In genomic region chr15:78588049-78588448, GRCm38 (mm10) we compare ENCODE assay signal across 17 mouse cellular contexts. TPM values are rescaled to one million over a fixed set of nuclear protein-coding genes. Genes with fewer than 3 reads are reported as not detected.
A peak's percentile ranks its signal among the peaks of the same experiment; 100 is the strongest.
DNase-seq lines count a peak whose midpoint lies in the region; ATAC-seq and TF ChIP-seq lines count a peak whose summit lies in the region.
"Had no signal": no experiment of that assay in that cellular context is flagged by ENCODE, and none has a peak within 500 bp of the region (broad histone marks: within the 10 kb centered on the region; RNA-seq: fewer than 3 reads in every experiment).

No protein-coding gene starts in this region.

- no peak for DNase-seq in hindbrain, embryonic 10.5 days (ENCODE audit: low spot score)
- no peak for DNase-seq in spleen, adult 2 months (ENCODE audit: low read depth in 1 of 2, low spot score in 2 of 2)
- DNase-seq in spleen, postnatal 14 days (ENCODE audit: low spot score in 2 of 2): no peak
- no peak for DNase-seq in cerebellum, adult 9-11 months

- H3K27me3 ChIP-seq in hindbrain, embryonic 15.5 days: no peaks in the 10 kb centered on the region
- H3K27me3 ChIP-seq in hindbrain, embryonic 10.5 days (ENCODE audit: insufficient read depth, poor library complexity, severe bottlenecking): peaks cover 4% of the 10 kb centered on the region; the same call in 1 of the 2 replicates
- no peaks in the 10 kb centered on the region for H3K27me3 ChIP-seq in spleen, adult 2 months (ENCODE audit: control insufficient read depth, insufficient read depth, low read length)

- peaks cover 4% of the 10 kb centered on the region for H3K4me1 ChIP-seq in hindbrain, embryonic 15.5 days (replicated peaks)
- peaks cover 22% of the 10 kb centered on the region for H3K4me1 ChIP-seq in hindbrain, embryonic 10.5 days (replicated peaks)
- H3K4me1 ChIP-seq in spleen, adult 2 months (ENCODE audit: control insufficient read depth, insufficient read depth, insufficient read length): peaks cover 35% of the 10 kb centered on the region; the same call in 1 of the 2 replicates
- H3K4me1 ChIP-seq: heart, embryonic 12.5 days had no signal

- ATAC-seq in hindbrain, embryonic 15.5 days (ENCODE audit: low FRiP score, low read depth): no peak
- ATAC-seq in CD4-positive, CD25-positive, alpha-beta regulatory T cell, adult 4 months: no peak

- no peak overlapping the region for H3K4me2 ChIP-seq in hindbrain, embryonic 15.5 days
- H3K4me2 ChIP-seq: embryonic facial prominence, embryonic 12.5 days; heart, embryonic 12.5 days had no signal

- H3K4me3 ChIP-seq in hindbrain, embryonic 15.5 days: no peak overlapping the region
- no peak overlapping the region for H3K4me3 ChIP-seq in hindbrain, embryonic 10.5 days
- H3K4me3 ChIP-seq in spleen, adult 2 months (ENCODE audit: extremely low read depth, insufficient read depth, insufficient read length): no peak overlapping the region
- no peak overlapping the region for H3K4me3 ChIP-seq in macrophage (ENCODE audit: inconsistent target)
- H3K4me3 ChIP-seq: embryonic facial prominence, embryonic 12.5 days; heart, embryonic 12.5 days had no signal

- no peak overlapping the region for H3K9ac ChIP-seq in hindbrain, embryonic 15.5 days
- H3K9ac ChIP-seq: embryonic facial prominence, embryonic 12.5 days; forebrain, postnatal 0 days; heart, embryonic 12.5 days had no signal

- H3K36me3 ChIP-seq in hindbrain, embryonic 15.5 days: no peaks in the 10 kb centered on the region
- no peaks in the 10 kb centered on the region for H3K36me3 ChIP-seq in hindbrain, embryonic 10.5 days
- no peaks in the 10 kb centered on the region for H3K36me3 ChIP-seq in spleen, adult 2 months (ENCODE audit: control insufficient read depth, insufficient read depth, low read length)
- H3K36me3 ChIP-seq in macrophage (ENCODE audit: inconsistent target): no peaks in the 10 kb centered on the region
- H3K36me3 ChIP-seq: embryonic facial prominence, embryonic 12.5 days; heart, embryonic 12.5 days had no signal

- H3K79me2 ChIP-seq in macrophage (ENCODE audit: inconsistent target): no peaks in the 10 kb centered on the region

- 92% methylated on average over 4 of the region's 4 CpGs for WGBS in hindbrain, embryonic 15.5 days
- WGBS in hindbrain, embryonic 10.5 days: 87% methylated on average over 4 of the region's 4 CpGs
- WGBS in spleen, adult 2 months: 85% methylated on average over 4 of the region's 4 CpGs
- 93% methylated on average over 4 of the region's 4 CpGs for WGBS in macrophage (ENCODE audit: missing documents)

- TF ChIP-seq POLR2A in spleen, adult 2 months (IDR thresholded peaks at IDR 0.05; ENCODE audit: low read depth, low read length): no peak

- no peak for TF ChIP-seq CTCF in spleen, adult 2 months (IDR thresholded peaks at IDR 0.05; ENCODE audit: extremely low read depth, insufficient read depth, insufficient read length, insufficient replicate concordance)

- H3K9me3 ChIP-seq in hindbrain, embryonic 15.5 days: no peaks in the 10 kb centered on the region
- H3K9me3 ChIP-seq in hindbrain, embryonic 10.5 days: peaks cover 7% of the 10 kb centered on the region

- 0 out of 2 replicates have a peak overlapping the region, but pooled peaks have one; percentile 40 for H3K27ac ChIP-seq in hindbrain, embryonic 15.5 days (replicated peaks)
- no peak overlapping the region for H3K27ac ChIP-seq in hindbrain, embryonic 10.5 days
- peak overlapping the region; percentile 59 for H3K27ac ChIP-seq in spleen, adult 2 months (ENCODE audit: insufficient read depth, low read length)
- H3K27ac ChIP-seq in macrophage: peak overlapping the region; percentile 96
- H3K27ac ChIP-seq: embryonic facial prominence, embryonic 12.5 days had no signal

RNA-seq across cellular contexts. Expression of gene Cyth4, which starts 8.8 kb away (rescaled TPM):
- 6.7 and 7.0 TPM in 2 replicates for polyA plus RNA-seq in hindbrain, embryonic 15.5 days (2015; fragmentation: Nextera tagmentation; extraction: Ambion mirVana)
- 4.9 and 8.1 TPM in 2 replicates for polyA plus RNA-seq in hindbrain, embryonic 10.5 days (2016; fragmentation: Nextera tagmentation; extraction: Ambion mirVana)
- 136 and 148 TPM in 2 replicates for polyA plus RNA-seq in spleen, adult 2 months (2012; rRNA removed)
- 1,000 to 10,000 TPM in 7 of 26 experiments, 100 to 1,000 TPM in 19; 198 to 1,124 (median 784) TPM for total RNA-seq in macrophage (2018; cell fraction: chromatin; rRNA removed)
- 100 to 1,000 TPM; 130 to 274 (median 205) TPM for total RNA-seq in macrophage (2018; cell fraction: cytosol; rRNA removed)
- 100 to 1,000 TPM; 127 to 775 (median 373) TPM for total RNA-seq in macrophage (2018; cell fraction: nucleus; rRNA removed)
- polyA plus RNA-seq in macrophage (2018): 240 to 319 TPM (median 275 TPM) in 3 replicates
- 100 to 1,000 TPM; 299 to 603 TPM for polyA plus RNA-seq in CD4-positive, CD25-positive, alpha-beta regulatory T cell, adult 4 months (2017; shearing (Covaris generic))

RNA-seq across cellular contexts. Expression of gene Rac2, which starts 15.5 kb away (rescaled TPM):
- polyA plus RNA-seq in hindbrain, embryonic 15.5 days (2015; fragmentation: Nextera tagmentation; extraction: Ambion mirVana): 5.4 and 5.6 TPM in 2 replicates
- 7.8 and 8.1 TPM in 2 replicates for polyA plus RNA-seq in hindbrain, embryonic 10.5 days (2016; fragmentation: Nextera tagmentation; extraction: Ambion mirVana)
- polyA plus RNA-seq in spleen, adult 2 months (2012; rRNA removed): 1,941 and 2,027 TPM in 2 replicates
- 100 to 1,000 TPM in 15 of 26 experiments, 10 to 100 TPM in 11; 32.8 to 268 (median 126) TPM for total RNA-seq in macrophage (2018; cell fraction: chromatin; rRNA removed)
- 100 to 1,000 TPM; 202 to 920 (median 428) TPM for total RNA-seq in macrophage (2018; cell fraction: cytosol; rRNA removed)
- total RNA-seq in macrophage (2018; cell fraction: nucleus; rRNA removed): 100 to 1,000 TPM in 18 of 26 experiments, 10 to 100 TPM in 8; 52.1 to 327 (median 189) TPM
- 169 to 717 TPM (median 258 TPM) in 3 replicates for polyA plus RNA-seq in macrophage (2018)
- polyA plus RNA-seq in CD4-positive, CD25-positive, alpha-beta regulatory T cell, adult 4 months (2017; shearing (Covaris generic)): 1,000 to 10,000 TPM; 2,983 to 4,093 TPM
- polyA plus RNA-seq: C2C12 had no signal

RNA-seq across cellular contexts. Expression of gene Sstr3, which starts 43.6 kb away (rescaled TPM):
- 0.61 and 0.71 TPM in 2 replicates for polyA plus RNA-seq in hindbrain, embryonic 15.5 days (2015; fragmentation: Nextera tagmentation; extraction: Ambion mirVana)
- 0.04 and 0.22 TPM in 2 replicates for polyA plus RNA-seq in hindbrain, embryonic 10.5 days (2016; fragmentation: Nextera tagmentation; extraction: Ambion mirVana)
- polyA plus RNA-seq in spleen, adult 2 months (2012; rRNA removed): 0.26 TPM in 1 of 2 replicates, not detected in the other
- total RNA-seq in macrophage (2018; cell fraction: chromatin; rRNA removed): not detected
- not detected for total RNA-seq in macrophage (2018; cell fraction: cytosol; rRNA removed)
- not detected for total RNA-seq in macrophage (2018; cell fraction: nucleus; rRNA removed)
- polyA plus RNA-seq in macrophage (2018): not detected in 3 replicates
- polyA plus RNA-seq in CD4-positive, CD25-positive, alpha-beta regulatory T cell, adult 4 months (2017; shearing (Covaris generic)): not detected
- total RNA-seq: gastrocnemius, adult 18-20 months; heart, adult 8-10 months; heart, postnatal 25 days had no signal
- polyA plus RNA-seq: C2C12; embryonic facial prominence, embryonic 12.5 days; forebrain, embryonic 11.5 days; gonadal fat pad, adult 2 months; heart, embryonic 16.5 days had no signal

RNA-seq across cellular contexts. Expression of gene C1qtnf6, which starts 56.8 kb away (rescaled TPM):
- polyA plus RNA-seq in hindbrain, embryonic 15.5 days (2015; fragmentation: Nextera tagmentation; extraction: Ambion mirVana): 8.3 and 9.1 TPM in 2 replicates
- polyA plus RNA-seq in hindbrain, embryonic 10.5 days (2016; fragmentation: Nextera tagmentation; extraction: Ambion mirVana): 9.8 and 9.9 TPM in 2 replicates
- polyA plus RNA-seq in spleen, adult 2 months (2012; rRNA removed): 22.9 and 23.6 TPM in 2 replicates
- 1 to 10 TPM in 11 of 26 experiments, under 1 TPM in 12, not detected in 3; 0.38 to 6.8 (median 0.99) TPM for total RNA-seq in macrophage (2018; cell fraction: chromatin; rRNA removed)
- 1 to 10 TPM; 2.4 to 6.5 (median 4.2) TPM for total RNA-seq in macrophage (2018; cell fraction: cytosol; rRNA removed)
- total RNA-seq in macrophage (2018; cell fraction: nucleus; rRNA removed): 1 to 10 TPM; 1.3 to 5.2 (median 2.9) TPM
- 2.9 to 6.5 TPM (median 3.7 TPM) in 3 replicates for polyA plus RNA-seq in macrophage (2018)
- polyA plus RNA-seq in CD4-positive, CD25-positive, alpha-beta regulatory T cell, adult 4 months (2017; shearing (Covaris generic)): 10 to 100 TPM; 10.2 to 14.3 TPM

Comparison
In these comparisons a context has a peak if more than half of its experiments do, and no peak if none do; other contexts are left out.
1. RNA of gene Cyth4, which starts 8.8 kb away (polyA plus RNA-seq): 299 to 603 TPM in CD4-positive, CD25-positive, alpha-beta regulatory T cell, adult 4 months, 240 to 319 TPM in macrophage and 136 to 148 TPM in spleen, adult 2 months; 4.9 to 8.1 TPM in hindbrain, embryonic 10.5 days and 6.7 to 7.0 TPM in hindbrain, embryonic 15.5 days; every median in the first group is over 10 times any median in the second.
2. RNA of gene Rac2, which starts 15.5 kb away (polyA plus RNA-seq): 2,983 to 4,093 TPM in CD4-positive, CD25-positive, alpha-beta regulatory T cell, adult 4 months, 1,941 to 2,027 TPM in spleen, adult 2 months and 169 to 717 TPM in macrophage; 7.8 to 8.1 TPM in hindbrain, embryonic 10.5 days and 5.4 to 5.6 TPM in hindbrain, embryonic 15.5 days; every median in the first group is over 10 times any median in the second.